Mouse (Mus musculus) erythroblast, embryonic 14.5 days (primary cell): ENCODE data around the gene Adora1.

Experiments used
- GATA1 ChIP-seq: IDR thresholded peaks from 2 replicates; pipeline ENCODE4 v1.6.1; 2012; ENCODE audit warnings: low read length, inconsistent platforms, mixed read lengths
- TAL1 ChIP-seq: IDR thresholded peaks from 3 replicates; pipeline ENCODE4 v1.6.1; 2012; ENCODE audit warnings: low read length, inconsistent platforms, mixed read lengths

DNA sequence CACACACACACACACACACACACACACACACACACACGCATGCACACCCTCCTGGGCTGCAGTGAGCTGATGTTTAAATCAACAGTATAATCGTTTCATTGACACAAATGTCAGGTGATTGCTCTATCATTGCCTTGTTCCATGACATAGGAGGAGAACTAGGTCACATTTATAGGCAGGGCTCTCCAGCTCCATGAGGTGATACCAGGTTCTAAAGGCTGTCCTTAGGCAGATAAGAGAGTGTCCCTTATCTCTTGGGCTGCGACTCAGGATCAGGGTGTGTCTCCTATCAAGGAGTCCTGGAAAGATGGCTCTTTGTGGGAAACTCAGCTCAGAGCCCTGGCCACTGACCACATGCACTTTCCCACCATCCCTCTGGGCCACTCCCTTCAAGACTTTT lies 66.7 kb downstream of the Adora1 start:
- TF ChIP-seq TAL1 (no peak), GATA1 (no peak)
